Mouse (Mus musculus) heart, embryonic 14.5 days (tissue): ENCODE results near the gene Cd151. TPM values are rescaled to one million over a fixed set of nuclear protein-coding genes. Genes with fewer than 3 reads are reported as not detected.
"Not testable (repeated sequence)": the region's sequence is repeated elsewhere in the genome, so short reads cannot be mapped to it uniquely, and the experiment has no call there.

ENCODE experiments used
- ATAC-seq: fragments of 200-750 bp; cut with Nextera tagmentation; 2 replicates; pipeline ENCODE4 v1.8.0; 2017; ENCODE audit warnings: low read depth, moderate TSS enrichment; ENCODE audit not compliant: insufficient number of reproducible peaks, insufficient read depth, low FRiP score
- H3K27ac ChIP-seq, 2 experiments: fragments of 200-500 bp in 1 of 2; fragments of 300-500 bp in 1 of 2; sonication (generic) in 1 of 2; replicated peaks in 1 of 2; 2 replicates each; pipeline ENCODE4 v1.5.1; 2012 to 2014; ENCODE audit warnings: low read depth in 2 of 2, low read length in 2 of 2, control low read depth in 1 of 2, mild to moderate bottlenecking in 1 of 2, mixed read lengths in 1 of 2; ENCODE audit not compliant: control insufficient read depth in 1 of 2, insufficient read depth in 1 of 2
- H3K27me3 ChIP-seq: fragments of 300-500 bp; sonication (generic); 2 replicates; pipeline ENCODE4 v1.6.1; 2014; ENCODE audit warnings: mild to moderate bottlenecking, low read length, control low read depth; ENCODE audit not compliant: control insufficient read depth, insufficient read depth
- H3K36me3 ChIP-seq: fragments of 300-500 bp; sonication (generic); 2 replicates; pipeline ENCODE4 v1.6.1; 2014; ENCODE audit warnings: mild to moderate bottlenecking, control low read depth, low read length, mixed read lengths; ENCODE audit not compliant: control insufficient read depth, insufficient read depth
- H3K4me1 ChIP-seq, 2 experiments: fragments of 200-500 bp in 1 of 2; fragments of 300-500 bp in 1 of 2; sonication (generic) in 1 of 2; 2 replicates each; pipeline ENCODE4 v1.6.1; 2012 to 2014; ENCODE audit warnings: low read length in 2 of 2, control low read depth in 1 of 2, mixed read lengths in 1 of 2; ENCODE audit not compliant: control insufficient read depth in 2 of 2, insufficient read depth in 2 of 2
- H3K4me2 ChIP-seq: fragments of 300-500 bp; sonication (generic); 2 replicates; pipeline ENCODE4 v1.6.1; 2014; ENCODE audit warnings: mild to moderate bottlenecking, low read length
- H3K4me3 ChIP-seq, 2 experiments: fragments of 200-500 bp in 1 of 2; fragments of 300-500 bp in 1 of 2; sonication (generic) in 1 of 2; 2 replicates each; pipeline ENCODE4 v1.5.1; 2012 to 2014; ENCODE audit warnings: low read length in 2 of 2, mild to moderate bottlenecking in 2 of 2, control low read depth in 1 of 2, low read depth in 1 of 2, moderate library complexity in 1 of 2; ENCODE audit not compliant: control insufficient read depth in 1 of 2, insufficient read depth in 1 of 2
- H3K9ac ChIP-seq: fragments of 300-500 bp; sonication (generic); 2 replicates; pipeline ENCODE4 v1.6.1; 2014; ENCODE audit warnings: mild to moderate bottlenecking, low read length
- H3K9me3 ChIP-seq: fragments of 300-500 bp; sonication (generic); 2 replicates; pipeline ENCODE4 v1.6.1; 2016; ENCODE audit warnings: low read length, control low read depth; ENCODE audit not compliant: control insufficient read depth
- WGBS: fragments of 180-500 bp; shearing (Covaris S2); extraction: QIAGEN DNeasy Blood & Tissue Kit; methylation state at CpG from one replicate; pipeline ENCODE4 v1.1.7; 2014; 5-methylcytosine and 5-hydroxymethylcytosine counted together
- polyA plus RNA-seq: library from polyadenylated mRNA; unstranded; fragments of >200 nt; fragmentation: Nextera tagmentation; extraction: Ambion mirVana; gene quantifications from 2 replicates; pipeline ENCODE4 v1.2.1, GENCODE M21; 2014

The Cd151 gene
- polyA plus RNA-seq, 1 experiment from 2014 or later, result 115 TPM

GRCm38 (mm10) chr7:141443081-141443821 is 23.9 kb upstream of the Cd151 start:
- Histone ChIP-seq H3K36me3 (peaks cover 28% of the 10 kb centered on the region), H3K9me3 (no peaks in the 10 kb centered on the region), H3K27me3 (no peaks in the 10 kb centered on the region), H3K9ac (peak overlapping the region; percentile 77), H3K4me3 (peak overlapping the region; percentile 50 to 68), H3K4me1 (peaks cover 20 to 21% of the 10 kb centered on the region in 2 experiments), H3K27ac (peak overlapping the region; percentile 34 to 41; a peak in 2 of 4 replicates), H3K4me2 (peak overlapping the region; percentile 96)
- ATAC-seq, result no peak
- WGBS, result 21% methylated on average over 12 of the region's 12 CpGs

- Histone ChIP-seq H3K36me3 (peaks cover 27% of the 10 kb centered on the region), H3K9ac (peak within 1 kb of the TSS; percentile 77), H3K9me3 (no peaks in the 10 kb centered on the region), H3K4me1 (peaks cover 25 to 26% of the 10 kb centered on the region in 2 experiments), H3K27me3 (no peaks in the 10 kb centered on the region), H3K27ac (peak within 1 kb of the TSS; percentile 46 to 80), H3K4me3 (peak within 1 kb of the TSS; percentile 50 to 68), H3K4me2 (peak within 1 kb of the TSS; percentile 96)
- under 1% methylated on average over 25 of the region's 25 CpGs for WGBS
- 0 out of 2 replicates have a peak, but pooled peaks have one; percentile 24 for ATAC-seq
These were observed 23.4 kb upstream of the Cd151 start, which contains the start of gene Pidd1 for GRCm38 (mm10) chr7:141443828-141444237. Pidd1 (minus strand) TSS chr7:141444025.

GRCm38 (mm10) chr7:141446374-141446773 is 20.8 kb upstream of the Cd151 start:
- Histone ChIP-seq H3K4me1 (peaks cover 21 to 23% of the 10 kb centered on the region in 2 experiments), H3K36me3 (peaks cover 33% of the 10 kb centered on the region), H3K4me2 (peak overlapping the region; percentile 91)
- H3K9me3 ChIP-seq, H3K27ac ChIP-seq, ATAC-seq, H3K9ac ChIP-seq, H3K27me3 ChIP-seq, H3K4me3 ChIP-seq: not testable (repeated sequence)
- WGBS, result 79% methylated on average over 3 of the region's 3 CpGs

GRCm38 (mm10) chr7:141447110-141447991 is 19.8 kb upstream of the Cd151 start, which contains the start of gene Rplp2:
Rplp2 (plus strand) TSS chr7:141447370.
- Histone ChIP-seq H3K4me2 (peak within 1 kb of the TSS; percentile 91), H3K27me3 (no peaks in the 10 kb centered on the region), H3K36me3 (peaks cover 40% of the 10 kb centered on the region), H3K4me1 (peaks cover 20 to 21% of the 10 kb centered on the region in 2 experiments), H3K4me3 (peak within 1 kb of the TSS; percentile 87 to 92), H3K9ac (peak within 1 kb of the TSS; percentile 95), H3K9me3 (no peaks in the 10 kb centered on the region), H3K27ac (peak within 1 kb of the TSS; percentile 85 to 90)
- under 1% methylated on average over 63 of the region's 63 CpGs for WGBS
- ATAC-seq, result peak; percentile 86

GRCm38 (mm10) chr7:141451928-141452327 is 15.3 kb upstream of the Cd151 start:
- H3K27me3 ChIP-seq, result no peaks in the 10 kb centered on the region

GRCm38 (mm10) chr7:141453636-141454035 is 13.6 kb upstream of the Cd151 start:
- Histone ChIP-seq H3K4me2 (no peak overlapping the region), H3K27me3 (no peaks in the 10 kb centered on the region), H3K36me3 (peaks cover 49% of the 10 kb centered on the region), H3K9ac (no peak overlapping the region), H3K27ac (no peak overlapping the region), H3K9me3 (no peaks in the 10 kb centered on the region), H3K4me1 (peaks cover 8 to 13% of the 10 kb centered on the region in 2 experiments; a peak in 3 of 4 replicates), H3K4me3 (no peak overlapping the region)
- ATAC-seq, result no peak
- WGBS, result 73% methylated on average over 2 of the region's 2 CpGs

More at GRCm38 (mm10) chr7:141451928-141452327, 15.3 kb upstream of the Cd151 start:
- peaks cover 43% of the 10 kb centered on the region for H3K36me3 ChIP-seq
- H3K27ac ChIP-seq, result no peak overlapping the region
- H3K4me2 ChIP-seq, result no peak overlapping the region
- H3K4me3 ChIP-seq, result no peak overlapping the region
- no peak for ATAC-seq
- H3K9me3 ChIP-seq, result no peaks in the 10 kb centered on the region
- H3K9ac ChIP-seq, result no peak overlapping the region
- peaks cover 11 to 20% of the 10 kb centered on the region in 2 experiments for H3K4me1 ChIP-seq

GRCm38 (mm10) chr7:141454967-141455551 is 12.1 kb upstream of the Cd151 start, which contains the start of gene Pnpla2:
Pnpla2 (plus strand) TSS chr7:141455198.
- Histone ChIP-seq H3K9me3 (no peaks in the 10 kb centered on the region), H3K27ac (peak within 1 kb of the TSS; percentile 84 to 88), H3K9ac (peak within 1 kb of the TSS; percentile 85), H3K4me2 (peak within 1 kb of the TSS; percentile 94), H3K27me3 (no peaks in the 10 kb centered on the region), H3K36me3 (peaks cover 49% of the 10 kb centered on the region), H3K4me3 (peak within 1 kb of the TSS; percentile 63 to 74), H3K4me1 (peaks cover 7 to 12% of the 10 kb centered on the region in 2 experiments; a peak in 3 of 4 replicates)
- WGBS, result under 1% methylated on average over 44 of the region's 45 CpGs
- ATAC-seq, result peak; percentile 81
